Mouse (Mus musculus): ENCODE data around the gene F12.

The F12 gene

GRCm38 (mm10) chr13:55371007-55371681 lies 55.4 kb downstream of the F12 start:
- DNase-seq (ENCODE audit: low read depth) = no peak

GRCm38 (mm10) chr13:55370234-55370633 lies 56.4 kb downstream of the F12 start:
- DNase-seq (ENCODE audit: low read depth) = no peak

- peak; percentile 23 for DNase-seq (ENCODE audit: low read depth)
Observed at GRCm38 (mm10) chr13:55369531-55370114, 57.0 kb downstream of the F12 start, which contains the start of gene Rgs14. Gene Rgs14, plus strand, starts transcription at chr13:55369732.

- no peak for DNase-seq (ENCODE audit: low read depth)
Observed at GRCm38 (mm10) chr13:55368401-55368800, 58.2 kb downstream of the F12 start.

Measured in c-Kit-positive CD71-positive TER-119-negative erythroid progenitor cells, embryonic 14.5 days (primary cell).